Mouse (Mus musculus): ENCODE data around the gene Arhgef39. TPM values are rescaled to one million over a fixed set of nuclear protein-coding genes. Genes with fewer than 3 reads are reported as not detected.

The Arhgef39 gene
- 21.6 and 38.3 TPM in 2 replicates for polyA plus RNA-seq (2012; rRNA removed)

GRCm38 (mm10) chr4:43499407-43500333, at the start of gene Arhgef39:
Gene Arhgef39 (minus strand): TSS chr4:43499695.
- no peaks in the 10 kb centered on the region for H3K27me3 ChIP-seq (ENCODE audit: control insufficient read depth, insufficient read depth, low read length)
- TF ChIP-seq POLR2A (IDR thresholded peaks at IDR 0.05; ENCODE audit: low read depth, low read length) (peak; percentile 42; the same call in 1 of the 2 replicates), CTCF (IDR thresholded peaks at IDR 0.05; ENCODE audit: extremely low read depth, insufficient read length, insufficient replicate concordance, low read depth, low read length) (0 out of 2 replicates have a peak, but pooled peaks have one; percentile 2)
- H3K4me3 ChIP-seq (ENCODE audit: low read depth, low read length): peak within 1 kb of the TSS; percentile 67
- peak within 1 kb of the TSS; percentile 80 for H3K27ac ChIP-seq (ENCODE audit: insufficient read depth, low read depth, low read length)
- peaks cover 22% of the 10 kb centered on the region for H3K4me1 ChIP-seq (ENCODE audit: control insufficient read depth, insufficient read depth, insufficient read length, low read length)
- H3K36me3 ChIP-seq (ENCODE audit: control insufficient read depth, insufficient read depth, low read length): peaks cover 8% of the 10 kb centered on the region; the same call in 1 of the 2 replicates
- WGBS: 4% methylated on average over 50 of the region's 50 CpGs

GRCm38 (mm10) chr4:43549055-43549454, 49.6 kb upstream of the Arhgef39 start:
- TF ChIP-seq POLR2A (IDR thresholded peaks at IDR 0.05; ENCODE audit: low read depth, low read length): no peak
- no peak for TF ChIP-seq CTCF (IDR thresholded peaks at IDR 0.05; ENCODE audit: extremely low read depth, insufficient read length, insufficient replicate concordance, low read depth, low read length)
- Histone ChIP-seq H3K27me3 (ENCODE audit: control insufficient read depth, insufficient read depth, low read length) (no peaks in the 10 kb centered on the region), H3K4me3 (ENCODE audit: low read depth, low read length) (no peak overlapping the region), H3K4me1 (ENCODE audit: control insufficient read depth, insufficient read depth, insufficient read length, low read length) (no peaks in the 10 kb centered on the region), H3K36me3 (ENCODE audit: control insufficient read depth, insufficient read depth, low read length) (peaks cover 94% of the 10 kb centered on the region), H3K27ac (ENCODE audit: insufficient read depth, low read depth, low read length) (no peak overlapping the region)
- 93% methylated on average over 12 of the region's 12 CpGs for WGBS

- no peak overlapping the region for H3K4me3 ChIP-seq (ENCODE audit: low read depth, low read length)
- no peaks in the 10 kb centered on the region for H3K4me1 ChIP-seq (ENCODE audit: control insufficient read depth, insufficient read depth, insufficient read length, low read length)
- WGBS: 89% methylated on average over 8 of the region's 8 CpGs
- H3K36me3 ChIP-seq (ENCODE audit: control insufficient read depth, insufficient read depth, low read length): peaks cover 94% of the 10 kb centered on the region
- TF ChIP-seq POLR2A (IDR thresholded peaks at IDR 0.05; ENCODE audit: low read depth, low read length) (no peak), CTCF (IDR thresholded peaks at IDR 0.05; ENCODE audit: extremely low read depth, insufficient read length, insufficient replicate concordance, low read depth, low read length) (no peak)
- no peaks in the 10 kb centered on the region for H3K27me3 ChIP-seq (ENCODE audit: control insufficient read depth, insufficient read depth, low read length)
- no peak overlapping the region for H3K27ac ChIP-seq (ENCODE audit: insufficient read depth, low read depth, low read length)
Observed at GRCm38 (mm10) chr4:43547160-43547559, 47.7 kb upstream of the Arhgef39 start.

- no peak overlapping the region for H3K4me3 ChIP-seq (ENCODE audit: low read depth, low read length)
- no peak for TF ChIP-seq CTCF (IDR thresholded peaks at IDR 0.05; ENCODE audit: extremely low read depth, insufficient read length, insufficient replicate concordance, low read depth, low read length)
- no peak for TF ChIP-seq POLR2A (IDR thresholded peaks at IDR 0.05; ENCODE audit: low read depth, low read length)
- H3K27me3 ChIP-seq (ENCODE audit: control insufficient read depth, insufficient read depth, low read length): no peaks in the 10 kb centered on the region
- H3K27ac ChIP-seq (ENCODE audit: insufficient read depth, low read depth, low read length): no peak overlapping the region
- 89% methylated on average over 12 of the region's 12 CpGs for WGBS
- H3K4me1 ChIP-seq (ENCODE audit: control insufficient read depth, insufficient read depth, insufficient read length, low read length): no peaks in the 10 kb centered on the region
- peaks cover 96% of the 10 kb centered on the region for H3K36me3 ChIP-seq (ENCODE audit: control insufficient read depth, insufficient read depth, low read length)
Observed at GRCm38 (mm10) chr4:43546375-43547047, 47.0 kb upstream of the Arhgef39 start.

- Histone ChIP-seq H3K27ac (ENCODE audit: insufficient read depth, low read depth, low read length) (no peak overlapping the region), H3K4me3 (ENCODE audit: low read depth, low read length) (no peak overlapping the region), H3K27me3 (ENCODE audit: control insufficient read depth, insufficient read depth, low read length) (no peaks in the 10 kb centered on the region), H3K4me1 (ENCODE audit: control insufficient read depth, insufficient read depth, insufficient read length, low read length) (no peaks in the 10 kb centered on the region), H3K36me3 (ENCODE audit: control insufficient read depth, insufficient read depth, low read length) (peaks cover 94% of the 10 kb centered on the region)
- TF ChIP-seq POLR2A (IDR thresholded peaks at IDR 0.05; ENCODE audit: low read depth, low read length): no peak
- TF ChIP-seq CTCF (IDR thresholded peaks at IDR 0.05; ENCODE audit: extremely low read depth, insufficient read length, insufficient replicate concordance, low read depth, low read length): no peak
- 90% methylated on average over 3 of the region's 3 CpGs for WGBS
Observed at GRCm38 (mm10) chr4:43542044-43542443, 42.5 kb upstream of the Arhgef39 start.

- Histone ChIP-seq H3K27ac (ENCODE audit: insufficient read depth, low read depth, low read length) (no peak overlapping the region), H3K27me3 (ENCODE audit: control insufficient read depth, insufficient read depth, low read length) (no peaks in the 10 kb centered on the region), H3K36me3 (ENCODE audit: control insufficient read depth, insufficient read depth, low read length) (peaks cover 95% of the 10 kb centered on the region), H3K4me1 (ENCODE audit: control insufficient read depth, insufficient read depth, insufficient read length, low read length) (no peaks in the 10 kb centered on the region), H3K4me3 (ENCODE audit: low read depth, low read length) (no peak overlapping the region)
- WGBS: 86% methylated on average over 9 of the region's 9 CpGs
- TF ChIP-seq CTCF (IDR thresholded peaks at IDR 0.05; ENCODE audit: extremely low read depth, insufficient read length, insufficient replicate concordance, low read depth, low read length) (no peak), POLR2A (IDR thresholded peaks at IDR 0.05; ENCODE audit: low read depth, low read length) (no peak)
Observed at GRCm38 (mm10) chr4:43536031-43536430, 36.5 kb upstream of the Arhgef39 start.

- Histone ChIP-seq H3K27ac (ENCODE audit: insufficient read depth, low read depth, low read length) (no peak overlapping the region), H3K4me1 (ENCODE audit: control insufficient read depth, insufficient read depth, insufficient read length, low read length) (no peaks in the 10 kb centered on the region), H3K36me3 (ENCODE audit: control insufficient read depth, insufficient read depth, low read length) (peaks cover 93% of the 10 kb centered on the region), H3K4me3 (ENCODE audit: low read depth, low read length) (no peak overlapping the region), H3K27me3 (ENCODE audit: control insufficient read depth, insufficient read depth, low read length) (no peaks in the 10 kb centered on the region)
- 95% methylated on average over 8 of the region's 8 CpGs for WGBS
- no peak for TF ChIP-seq POLR2A (IDR thresholded peaks at IDR 0.05; ENCODE audit: low read depth, low read length)
- no peak for TF ChIP-seq CTCF (IDR thresholded peaks at IDR 0.05; ENCODE audit: extremely low read depth, insufficient read length, insufficient replicate concordance, low read depth, low read length)
Observed at GRCm38 (mm10) chr4:43535628-43536027, 36.1 kb upstream of the Arhgef39 start.
